Mouse (Mus musculus) liver, embryonic 12.5 days (tissue): ENCODE results near the gene Lpar1. TPM values are rescaled to one million over a fixed set of nuclear protein-coding genes. Genes with fewer than 3 reads are reported as not detected.

Experiments used
- ATAC-seq: fragments of 200-750 bp; cut with Nextera tagmentation; 2 replicates; pipeline ENCODE4 v1.8.0; 2017; ENCODE audit warnings: moderate number of reproducible peaks, mild to moderate bottlenecking, moderate library complexity
- H3K27ac ChIP-seq: fragments of 300-500 bp; sonication (generic); 2 replicates; pipeline ENCODE4 v1.5.1; 2016; ENCODE audit warnings: mild to moderate bottlenecking
- H3K27me3 ChIP-seq: fragments of 300-500 bp; sonication (generic); replicated peaks from 2 replicates; pipeline ENCODE4 v1.6.1; 2016; ENCODE audit warnings: mild to moderate bottlenecking, moderate library complexity
- H3K36me3 ChIP-seq: fragments of 300-500 bp; sonication (generic); 2 replicates; pipeline ENCODE4 v1.6.1; 2016; ENCODE audit warnings: mild to moderate bottlenecking, moderate library complexity
- H3K4me1 ChIP-seq: fragments of 300-500 bp; sonication (generic); 2 replicates; pipeline ENCODE4 v1.6.1; 2016
- H3K4me2 ChIP-seq: fragments of 300-500 bp; sonication (generic); 2 replicates; pipeline ENCODE4 v1.6.1; 2016; ENCODE audit warnings: mild to moderate bottlenecking, moderate library complexity
- H3K4me3 ChIP-seq: fragments of 300-500 bp; sonication (generic); 2 replicates; pipeline ENCODE4 v1.5.1; 2016; ENCODE audit warnings: mild to moderate bottlenecking, moderate library complexity
- H3K9ac ChIP-seq: fragments of 300-500 bp; sonication (generic); 2 replicates; pipeline ENCODE4 v1.6.1; 2016; ENCODE audit warnings: mild to moderate bottlenecking, moderate library complexity
- H3K9me3 ChIP-seq: fragments of 300-500 bp; sonication (generic); replicated peaks from 2 replicates; pipeline ENCODE4 v1.6.1; 2016; ENCODE audit warnings: mild to moderate bottlenecking, moderate library complexity
- WGBS: fragments of 180-500 bp; shearing (Covaris S2); methylation state at CpG from one replicate; pipeline ENCODE4 v1.1.7; 2016; ENCODE audit not compliant: insufficient replicate concordance; 5-methylcytosine and 5-hydroxymethylcytosine counted together
- microRNA-seq: library from miRNA; unstranded; fragments of <30 nt; microRNA quantifications from one replicate; pipeline ENCODE4, GENCODE M21; 2017
- polyA plus RNA-seq: library from polyadenylated mRNA; unstranded; fragments of >200 nt; fragmentation: Nextera tagmentation; extraction: Ambion mirVana; gene quantifications from 2 replicates; pipeline ENCODE4 v1.2.1, GENCODE M21; 2016

The Lpar1 gene
- polyA plus RNA-seq, 1 experiment from 2014 or later, result 8.8 TPM

GRCm38 (mm10) chr4:58437271-58437670 is 116.4 kb downstream of the Lpar1 start:
- ATAC-seq, result no peak
- Histone ChIP-seq H3K36me3 (no peaks in the 10 kb centered on the region), H3K9ac (no peak overlapping the region), H3K27me3 (no peaks in the 10 kb centered on the region), H3K4me3 (no peak overlapping the region), H3K4me1 (no peaks in the 10 kb centered on the region), H3K27ac (no peak overlapping the region), H3K9me3 (no peaks in the 10 kb centered on the region), H3K4me2 (no peak overlapping the region)
- WGBS, result 71% methylated on average over 15 of the region's 15 CpGs

- Histone ChIP-seq H3K27ac (no peak overlapping the region), H3K4me3 (no peak overlapping the region), H3K9ac (no peak overlapping the region), H3K4me1 (no peaks in the 10 kb centered on the region), H3K27me3 (no peaks in the 10 kb centered on the region), H3K4me2 (no peak overlapping the region), H3K9me3 (no peaks in the 10 kb centered on the region), H3K36me3 (no peaks in the 10 kb centered on the region)
- no peak for ATAC-seq
- WGBS, result 21% methylated on average over 9 of the region's 9 CpGs
These were observed 130.3 kb downstream of the Lpar1 start for GRCm38 (mm10) chr4:58423276-58423930.

GRCm38 (mm10) chr4:58419225-58419624 is 134.5 kb downstream of the Lpar1 start:
- no peaks in the 10 kb centered on the region for H3K27me3 ChIP-seq
- H3K9me3 ChIP-seq, result no peaks in the 10 kb centered on the region
- H3K4me2 ChIP-seq, result no peak overlapping the region
- no peaks in the 10 kb centered on the region for H3K36me3 ChIP-seq
- H3K4me1 ChIP-seq, result no peaks in the 10 kb centered on the region
- no peak for ATAC-seq
- H3K9ac ChIP-seq, result no peak overlapping the region
- no peak overlapping the region for H3K4me3 ChIP-seq
- H3K27ac ChIP-seq, result no peak overlapping the region
- WGBS, result 14% methylated on average over 5 of the region's 5 CpGs

GRCm38 (mm10) chr4:58417319-58417718 is 136.4 kb downstream of the Lpar1 start:
- no peaks in the 10 kb centered on the region for H3K4me1 ChIP-seq
- no peak overlapping the region for H3K4me3 ChIP-seq
- H3K36me3 ChIP-seq, result no peaks in the 10 kb centered on the region
- 59% methylated on average over 4 of the region's 4 CpGs for WGBS
- no peak overlapping the region for H3K4me2 ChIP-seq
- H3K27ac ChIP-seq, result no peak overlapping the region
- no peak for ATAC-seq
- no peak overlapping the region for H3K9ac ChIP-seq
- no peaks in the 10 kb centered on the region for H3K9me3 ChIP-seq
- no peaks in the 10 kb centered on the region for H3K27me3 ChIP-seq

GRCm38 (mm10) chr4:58415537-58415936 is 138.2 kb downstream of the Lpar1 start:
- no peak overlapping the region for H3K9ac ChIP-seq
- no peaks in the 10 kb centered on the region for H3K36me3 ChIP-seq
- no peaks in the 10 kb centered on the region for H3K4me1 ChIP-seq
- H3K9me3 ChIP-seq, result no peaks in the 10 kb centered on the region
- no peak overlapping the region for H3K4me2 ChIP-seq
- 84% methylated on average over 3 of the region's 3 CpGs for WGBS
- no peak for ATAC-seq
- H3K27ac ChIP-seq, result no peak overlapping the region
- no peaks in the 10 kb centered on the region for H3K27me3 ChIP-seq
- H3K4me3 ChIP-seq, result no peak overlapping the region

GRCm38 (mm10) chr4:58413188-58414185 is 140.2 kb downstream of the Lpar1 start:
- no peak for ATAC-seq
- Histone ChIP-seq H3K9me3 (no peaks in the 10 kb centered on the region), H3K9ac (no peak overlapping the region), H3K4me3 (no peak overlapping the region), H3K27ac (no peak overlapping the region), H3K27me3 (no peaks in the 10 kb centered on the region), H3K4me2 (no peak overlapping the region), H3K4me1 (no peaks in the 10 kb centered on the region), H3K36me3 (no peaks in the 10 kb centered on the region)
- 64% methylated on average over 13 of the region's 13 CpGs for WGBS

- ATAC-seq, result no peak
- H3K4me3 ChIP-seq, result no peak overlapping the region
- WGBS, result 66% methylated on average over 4 of the region's 4 CpGs
- no peak overlapping the region for H3K9ac ChIP-seq
- no peaks in the 10 kb centered on the region for H3K4me1 ChIP-seq
- no peaks in the 10 kb centered on the region for H3K9me3 ChIP-seq
- no peaks in the 10 kb centered on the region for H3K27me3 ChIP-seq
- H3K4me2 ChIP-seq, result no peak overlapping the region
- no peaks in the 10 kb centered on the region for H3K36me3 ChIP-seq
- no peak overlapping the region for H3K27ac ChIP-seq
These were observed 151.7 kb downstream of the Lpar1 start for GRCm38 (mm10) chr4:58401973-58402501.

- no peak overlapping the region for H3K4me2 ChIP-seq
- no peaks in the 10 kb centered on the region for H3K9me3 ChIP-seq
- no peak for ATAC-seq
- WGBS, result 82% methylated on average over 12 of the region's 12 CpGs
- H3K4me1 ChIP-seq, result no peaks in the 10 kb centered on the region
- H3K4me3 ChIP-seq, result no peak overlapping the region
- no peak overlapping the region for H3K9ac ChIP-seq
- no peak overlapping the region for H3K27ac ChIP-seq
- no peaks in the 10 kb centered on the region for H3K27me3 ChIP-seq
- no peaks in the 10 kb centered on the region for H3K36me3 ChIP-seq
These were observed 152.8 kb downstream of the Lpar1 start for GRCm38 (mm10) chr4:58400861-58401341.

Small RNAs within 50 kb of the gene (microRNA-seq; reads per million reads assigned to microRNA genes)
- not detected for gene Mir3095

Other genes starting within 250 kb of the Lpar1 start
- not detected in 2 replicates for gene Olfr267, start 233.8 kb upstream of the Lpar1 start, polyA plus RNA-seq